Mouse (Mus musculus) myocyte (in vitro differentiated cells): ENCODE measurements around the gene Gm10130. TPM values are rescaled to one million over a fixed set of nuclear protein-coding genes. Genes with fewer than 3 reads are reported as not detected.
"Not testable (repeated sequence)": the region's sequence is repeated elsewhere in the genome, so short reads cannot be mapped to it uniquely, and the experiment has no call there.

Experiments
- H3K27me3 ChIP-seq: one replicate; pipeline ENCODE4 v1.6.1; 2011; ENCODE audit not compliant: control insufficient read depth, insufficient read depth, insufficient read length
- H3K36me3 ChIP-seq: one replicate; pipeline ENCODE4 v1.6.1; 2011; ENCODE audit not compliant: control insufficient read depth, insufficient read depth
- H3K4me2 ChIP-seq: one replicate; pipeline ENCODE4 v1.6.1; 2011; ENCODE audit warnings: low read depth, control low read depth
- H3K4me3 ChIP-seq: one replicate; pipeline ENCODE4 v1.5.1; 2011; ENCODE audit warnings: mild to moderate bottlenecking, control low read depth, moderate library complexity
- H3K79me2 ChIP-seq: one replicate; pipeline ENCODE4 v1.6.1; 2011; ENCODE audit not compliant: control insufficient read depth, insufficient read depth
- H3ac ChIP-seq: one replicate; pipeline ENCODE4 v1.6.1; 2011; ENCODE audit not compliant: control insufficient read depth, insufficient read length
- CEBPB ChIP-seq: IDR thresholded peaks from 2 replicates; pipeline ENCODE4 v1.6.1; 2011; ENCODE audit warnings: mild to moderate bottlenecking, moderate library complexity; ENCODE audit not compliant: poor library complexity, insufficient read depth, severe bottlenecking
- E2F4 ChIP-seq: IDR thresholded peaks from one replicate; pipeline ENCODE4 v1.6.1; 2011; ENCODE audit warnings: mild to moderate bottlenecking, control low read depth, moderate library complexity; ENCODE audit not compliant: insufficient read depth
- MAX ChIP-seq: IDR thresholded peaks from one replicate; pipeline ENCODE4 v1.6.1; 2011; ENCODE audit warnings: low read depth, mild to moderate bottlenecking, control low read depth
- MYOD1 ChIP-seq, 3 experiments: IDR thresholded peaks; one replicate each; pipeline ENCODE4 v1.6.1; 2011; ENCODE audit warnings: control low read depth in 2 of 3, low read depth in 2 of 3, mild to moderate bottlenecking in 2 of 3, moderate library complexity in 1 of 3; ENCODE audit not compliant: insufficient read length in 2 of 3, control insufficient read depth in 1 of 3
- MYOG ChIP-seq, 3 experiments: IDR thresholded peaks; one replicate each; pipeline ENCODE4 v1.6.1; 2011; ENCODE audit warnings: control low read depth in 2 of 3, low read depth in 2 of 3, mild to moderate bottlenecking in 2 of 3; ENCODE audit not compliant: insufficient read length in 2 of 3, control insufficient read depth in 1 of 3, insufficient read depth in 1 of 3
- POLR2A ChIP-seq: IDR thresholded peaks from one replicate; pipeline ENCODE4 v1.6.1; 2011; ENCODE audit warnings: low read depth, mild to moderate bottlenecking, control low read depth, moderate library complexity; ENCODE audit not compliant: insufficient read length
- POLR2AphosphoS2 ChIP-seq: IDR thresholded peaks from one replicate; pipeline ENCODE4 v1.6.1; 2011; ENCODE audit warnings: low read depth, control low read depth; ENCODE audit not compliant: insufficient read length
- REST ChIP-seq: IDR thresholded peaks from one replicate; pipeline ENCODE4 v1.6.1; 2011; ENCODE audit warnings: mild to moderate bottlenecking, control low read depth, moderate library complexity; ENCODE audit not compliant: insufficient read depth, insufficient read length
- SRF ChIP-seq: IDR thresholded peaks from one replicate; pipeline ENCODE4 v1.6.1; 2011; ENCODE audit warnings: low read depth; ENCODE audit not compliant: control insufficient read depth, insufficient read length
- TCF12 ChIP-seq: IDR thresholded peaks from one replicate; pipeline ENCODE4 v1.6.1; 2011; ENCODE audit warnings: mild to moderate bottlenecking, control low read depth; ENCODE audit not compliant: poor library complexity, insufficient read depth, severe bottlenecking
- TCF3 ChIP-seq: IDR thresholded peaks from one replicate; pipeline ENCODE4 v1.6.1; 2011; ENCODE audit warnings: low read depth, control low read depth; ENCODE audit not compliant: insufficient read length
- USF1 ChIP-seq: IDR thresholded peaks from one replicate; pipeline ENCODE4 v1.6.1; 2011; ENCODE audit warnings: low read depth, mild to moderate bottlenecking, control low read depth, moderate library complexity
- polyA plus RNA-seq: library from polyadenylated mRNA; unstranded; fragments of >200 nt; fragmentation: generic; extraction: Trizol; gene quantifications from one replicate; pipeline ENCODE4 v1.2.1, GENCODE M21; 2012; ENCODE audit warnings: missing spikeins

Gene Gm10130
- polyA plus RNA-seq, 1 experiment = not detected

DNA sequence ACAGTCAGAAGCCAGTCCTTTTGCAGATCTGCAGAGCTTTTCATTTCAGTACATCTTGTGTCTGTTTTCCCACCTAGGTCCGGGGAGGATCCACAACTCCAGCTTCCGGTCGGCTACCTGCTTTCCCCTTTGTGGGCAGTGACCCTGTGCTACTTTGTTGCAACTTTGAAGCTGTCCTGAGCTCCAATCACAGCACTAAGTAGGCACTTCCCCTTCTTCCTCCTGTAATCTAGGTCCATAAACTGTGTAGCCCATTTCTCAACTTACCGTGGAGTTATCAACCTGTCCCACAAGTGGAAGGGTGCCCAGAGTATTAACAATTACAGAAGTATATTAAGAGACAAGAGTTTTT is 39.4 kb downstream of the Gm10130 start:
- H3K4me2 ChIP-seq = peak overlapping the region; percentile 45
- H3K4me3 ChIP-seq = peak overlapping the region; percentile 31
- no peaks in the 10 kb centered on the region for H3K79me2 ChIP-seq
- H3ac ChIP-seq = no peak overlapping the region
- TF ChIP-seq TCF3 = no peak
- TF ChIP-seq E2F4 = no peak
- no peak for TF ChIP-seq SRF
- TF ChIP-seq POLR2AphosphoS2 = no peak
- no peak for TF ChIP-seq USF1
- no peak for TF ChIP-seq MYOD1 (IDR thresholded peaks at IDR 0.05; ENCODE audit: control insufficient read depth in 1 of 3, insufficient read length in 2 of 3, low read depth in 2 of 3)
- TF ChIP-seq MAX = no peak
- TF ChIP-seq MYOG (IDR thresholded peaks at IDR 0.05; ENCODE audit: control insufficient read depth in 1 of 3, insufficient read depth in 1 of 3, insufficient read length in 2 of 3, low read depth in 2 of 3) = no peak
- TF ChIP-seq POLR2A = no peak
- TF ChIP-seq REST = no peak
- TF ChIP-seq TCF12 = no peak
- no peak for TF ChIP-seq CEBPB
- H3K27me3 ChIP-seq = no peaks in the 10 kb centered on the region
- H3K36me3 ChIP-seq = no peaks in the 10 kb centered on the region

DNA sequence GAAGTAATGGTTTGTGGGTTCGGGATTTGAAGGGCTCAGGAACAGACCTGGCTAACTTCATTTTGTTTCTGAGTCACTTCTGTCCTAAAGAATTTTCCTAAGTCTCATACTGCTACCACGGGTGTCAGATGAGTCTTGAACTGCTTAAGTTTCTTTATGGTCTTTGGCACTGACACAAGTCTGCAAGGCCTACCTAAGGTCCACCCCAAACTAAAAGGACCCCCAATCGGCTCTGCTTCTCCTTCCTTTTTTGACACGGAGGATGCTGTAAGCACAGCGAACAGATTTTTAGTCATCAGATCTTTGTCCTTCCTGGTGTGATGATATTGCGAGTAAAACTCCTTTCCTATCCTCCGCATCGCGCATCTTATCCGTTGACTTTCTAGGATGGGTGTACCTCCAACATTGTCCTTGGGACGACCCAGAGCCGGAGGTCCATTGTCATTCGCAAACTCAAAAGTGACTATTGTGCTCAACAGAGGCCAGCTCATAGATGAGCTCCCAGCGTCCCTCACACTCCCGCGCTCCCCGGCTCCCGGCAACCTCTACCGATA is 62.1 kb downstream of the Gm10130 start:
- not testable (repeated sequence) for H3K79me2 ChIP-seq, H3K4me3 ChIP-seq, H3K36me3 ChIP-seq, H3K27me3 ChIP-seq, H3K4me2 ChIP-seq, H3ac ChIP-seq

DNA sequence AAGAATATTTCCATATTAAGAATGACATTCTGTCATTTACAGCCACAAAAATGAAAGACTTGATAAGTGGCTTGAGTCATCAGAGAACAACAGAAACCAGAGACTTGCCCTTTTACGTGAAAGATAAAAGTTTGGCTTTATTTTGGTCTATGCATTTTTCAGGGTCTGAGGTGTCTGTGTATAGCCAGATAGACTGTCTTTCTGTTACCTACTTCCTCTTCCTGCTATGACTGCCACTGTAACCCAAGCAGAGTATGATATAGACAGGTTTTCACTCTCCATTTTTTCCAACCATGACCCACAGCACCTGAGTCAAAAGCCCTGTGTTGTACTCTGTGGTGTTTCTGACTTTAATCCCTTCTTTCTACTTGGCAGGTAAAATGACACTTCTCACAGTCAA is 66.7 kb downstream of the Gm10130 start:
- H3ac ChIP-seq = no peak overlapping the region
- H3K27me3 ChIP-seq = no peaks in the 10 kb centered on the region
- no peaks in the 10 kb centered on the region for H3K79me2 ChIP-seq
- no peaks in the 10 kb centered on the region for H3K36me3 ChIP-seq
- no peak overlapping the region for H3K4me2 ChIP-seq
- H3K4me3 ChIP-seq = no peak overlapping the region
- TF ChIP-seq USF1 (no peak), POLR2A (no peak), MAX (no peak), CEBPB (no peak), MYOG (IDR thresholded peaks at IDR 0.05; ENCODE audit: control insufficient read depth in 1 of 3, insufficient read depth in 1 of 3, insufficient read length in 2 of 3, low read depth in 2 of 3) (no peak), E2F4 (no peak), TCF3 (no peak), REST (no peak), SRF (no peak), POLR2AphosphoS2 (no peak), MYOD1 (IDR thresholded peaks at IDR 0.05; ENCODE audit: control insufficient read depth in 1 of 3, insufficient read length in 2 of 3, low read depth in 2 of 3) (no peak), TCF12 (no peak)

DNA sequence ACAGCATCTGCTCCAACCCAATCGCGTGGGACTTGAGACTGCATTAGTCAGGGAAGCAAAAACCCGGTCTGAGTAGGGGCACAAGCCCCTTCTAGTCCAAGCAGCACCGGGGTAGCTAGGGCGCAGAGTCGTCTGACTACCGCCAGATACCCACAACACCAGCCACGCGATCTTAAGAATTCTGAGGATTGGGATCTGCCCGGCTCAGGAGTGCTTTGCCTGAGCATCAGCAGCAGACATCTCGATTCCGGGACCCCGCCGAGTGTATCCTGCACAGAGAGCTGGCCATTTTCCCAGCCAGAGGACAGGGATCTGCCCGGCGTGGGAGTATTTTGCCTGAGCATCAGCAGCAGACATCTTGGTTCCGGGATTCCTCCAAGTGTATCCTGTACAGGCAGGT is 88.6 kb downstream of the Gm10130 start:
- H3K79me2 ChIP-seq, H3ac ChIP-seq, H3K4me2 ChIP-seq, H3K27me3 ChIP-seq, H3K4me3 ChIP-seq, H3K36me3 ChIP-seq: not testable (repeated sequence)

Other genes starting within 250 kb of the Gm10130 start
- 2.3 TPM for gene Zfp120, start 187.0 kb upstream of the Gm10130 start, polyA plus RNA-seq
- not detected for gene Gm10770, start 144.0 kb upstream of the Gm10130 start, polyA plus RNA-seq
- 0.90 TPM for gene Gm14139, start 141.9 kb upstream of the Gm10130 start, polyA plus RNA-seq
- 0.46 TPM for gene Zfp937, start 105.6 kb upstream of the Gm10130 start, polyA plus RNA-seq
- 0.77 TPM for gene Gm21994, start 68.1 kb upstream of the Gm10130 start, polyA plus RNA-seq
- gene Gm14124, start 66.2 kb upstream of the Gm10130 start, polyA plus RNA-seq = 0.02 TPM
- gene 3300002I08Rik, start 39.1 kb downstream of the Gm10130 start, polyA plus RNA-seq = 1.1 TPM
- 0.35 TPM for gene Zfp442, start 127.8 kb downstream of the Gm10130 start, polyA plus RNA-seq
- 0.25 TPM for gene Zfp345, start 161.4 kb downstream of the Gm10130 start, polyA plus RNA-seq
- not detected for gene Cst7, start 246.7 kb downstream of the Gm10130 start, polyA plus RNA-seq